Mouse (Mus musculus): ENCODE measurements around the gene Rassf2. TPM values are rescaled to one million over a fixed set of nuclear protein-coding genes. Genes with fewer than 3 reads are reported as not detected.

Rassf2 gene
- polyA plus RNA-seq, 1 experiment from 2014 or later = 26.2 TPM

DNA sequence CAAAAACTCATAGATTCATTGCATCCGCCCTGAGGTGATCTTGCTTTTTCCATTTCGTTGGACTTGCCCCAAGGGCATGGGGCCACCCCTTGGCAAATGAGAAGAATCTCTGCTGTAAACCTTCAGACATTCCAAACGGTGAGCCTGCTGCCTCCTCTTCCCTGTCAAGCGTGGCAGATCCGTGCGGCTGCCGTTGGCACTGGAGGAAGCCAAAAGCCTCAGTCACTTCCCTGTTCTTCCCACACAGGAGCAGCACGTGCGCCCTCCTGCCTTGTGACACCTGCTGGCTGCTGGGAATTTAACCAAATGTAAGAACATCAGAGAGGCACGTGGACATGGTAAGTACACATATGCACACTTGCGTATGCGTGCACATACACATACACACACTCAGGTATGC, 34.3 kb downstream of the Rassf2 start:
- Histone ChIP-seq H3K36me3 (peaks cover 34% of the 10 kb centered on the region; the same call in 1 of the 2 replicates), H3K9me3 (no peaks in the 10 kb centered on the region), H3K27me3 (no peaks in the 10 kb centered on the region), H3K4me2 (replicated peaks) (no peak overlapping the region), H3K4me1 (peaks cover 8% of the 10 kb centered on the region; the same call in 1 of the 2 replicates), H3K9ac (replicated peaks) (no peak overlapping the region), H3K27ac (replicated peaks) (no peak overlapping the region), H3K4me3 (no peak overlapping the region)
- WGBS = 90% methylated on average over 12 of the region's 12 CpGs
- ATAC-seq (replicated peaks) = no peak

DNA sequence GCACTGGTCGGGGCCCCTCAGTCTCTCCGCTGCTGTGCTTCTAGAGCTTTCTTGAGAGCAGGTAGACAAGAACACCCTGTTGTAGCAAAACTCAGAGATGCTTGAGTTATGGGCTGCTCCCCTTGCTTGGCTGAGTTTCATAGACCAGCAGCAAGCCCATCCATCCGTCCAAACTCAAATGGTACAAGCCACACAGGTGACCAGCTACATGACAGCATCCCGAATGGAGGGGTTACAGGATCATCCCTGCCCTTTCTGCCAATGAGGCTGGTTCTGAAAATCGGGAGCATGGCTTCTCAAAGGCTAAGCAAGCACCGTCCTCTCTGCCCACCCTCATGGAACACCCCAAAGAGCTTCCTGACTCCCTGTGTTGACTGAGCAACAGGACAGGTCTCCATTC, 35.1 kb downstream of the Rassf2 start:
- H3K4me2 ChIP-seq (replicated peaks) = no peak overlapping the region
- no peaks in the 10 kb centered on the region for H3K27me3 ChIP-seq
- H3K9ac ChIP-seq (replicated peaks) = no peak overlapping the region
- no peak overlapping the region for H3K4me3 ChIP-seq
- H3K4me1 ChIP-seq = peaks cover 8% of the 10 kb centered on the region; the same call in 1 of the 2 replicates
- peaks cover 30% of the 10 kb centered on the region; the same call in 1 of the 2 replicates for H3K36me3 ChIP-seq
- ATAC-seq (replicated peaks) = no peak
- no peaks in the 10 kb centered on the region for H3K9me3 ChIP-seq
- 98% methylated on average over 6 of the region's 6 CpGs for WGBS
- H3K27ac ChIP-seq (replicated peaks) = no peak overlapping the region

- Histone ChIP-seq H3K27ac (replicated peaks) (no peak overlapping the region), H3K9ac (replicated peaks) (no peak overlapping the region), H3K4me3 (no peak overlapping the region), H3K4me2 (replicated peaks) (no peak overlapping the region), H3K27me3 (no peaks in the 10 kb centered on the region), H3K4me1 (peaks cover 8% of the 10 kb centered on the region; the same call in 1 of the 2 replicates), H3K36me3 (peaks cover 26% of the 10 kb centered on the region; the same call in 1 of the 2 replicates), H3K9me3 (no peaks in the 10 kb centered on the region)
- peak; percentile 87 for ATAC-seq (replicated peaks)
- WGBS = 14% methylated on average over 14 of the region's 14 CpGs
Observed at GRCm38 (mm10) chr2:131993563-131994088, 36.4 kb downstream of the Rassf2 start.

- H3K9me3 ChIP-seq = no peaks in the 10 kb centered on the region
- H3K36me3 ChIP-seq = peaks cover 23% of the 10 kb centered on the region; the same call in 1 of the 2 replicates
- H3K27ac ChIP-seq (replicated peaks) = no peak overlapping the region
- H3K9ac ChIP-seq (replicated peaks) = no peak overlapping the region
- 69% methylated on average over 4 of the region's 4 CpGs for WGBS
- H3K4me1 ChIP-seq = peaks cover 8% of the 10 kb centered on the region; the same call in 1 of the 2 replicates
- no peak overlapping the region for H3K4me3 ChIP-seq
- H3K4me2 ChIP-seq (replicated peaks) = no peak overlapping the region
- no peaks in the 10 kb centered on the region for H3K27me3 ChIP-seq
- ATAC-seq (replicated peaks) = no peak
Observed at GRCm38 (mm10) chr2:131993151-131993550, 36.9 kb downstream of the Rassf2 start.

DNA sequence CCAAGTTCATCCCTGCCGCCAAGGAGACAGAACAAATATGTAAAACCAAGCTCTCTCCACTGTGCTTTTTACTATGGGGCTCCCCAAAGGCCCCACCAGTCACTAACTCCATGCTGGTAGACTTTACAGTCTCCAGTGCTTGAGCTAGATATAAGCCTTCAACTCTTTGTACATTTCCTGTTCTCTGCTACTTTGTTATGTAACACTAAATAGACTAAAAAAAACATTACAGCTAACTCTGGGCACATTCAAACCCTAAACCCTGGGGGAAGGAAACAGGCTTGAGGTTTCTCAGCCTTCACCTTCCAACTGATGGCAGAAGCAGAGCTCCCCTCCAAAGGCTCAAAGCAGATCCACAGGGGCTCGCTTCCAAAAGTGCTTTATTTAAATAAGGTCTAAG, 37.6 kb downstream of the Rassf2 start:
- H3K4me1 ChIP-seq = peaks cover 8% of the 10 kb centered on the region; the same call in 1 of the 2 replicates
- H3K27me3 ChIP-seq = no peaks in the 10 kb centered on the region
- no peak overlapping the region for H3K4me3 ChIP-seq
- 81% methylated on average over 2 of the region's 2 CpGs for WGBS
- H3K27ac ChIP-seq (replicated peaks) = no peak overlapping the region
- H3K9ac ChIP-seq (replicated peaks) = no peak overlapping the region
- no peak overlapping the region for H3K4me2 ChIP-seq (replicated peaks)
- no peak for ATAC-seq (replicated peaks)
- no peaks in the 10 kb centered on the region for H3K9me3 ChIP-seq
- H3K36me3 ChIP-seq = peaks cover 20% of the 10 kb centered on the region; the same call in 1 of the 2 replicates

DNA sequence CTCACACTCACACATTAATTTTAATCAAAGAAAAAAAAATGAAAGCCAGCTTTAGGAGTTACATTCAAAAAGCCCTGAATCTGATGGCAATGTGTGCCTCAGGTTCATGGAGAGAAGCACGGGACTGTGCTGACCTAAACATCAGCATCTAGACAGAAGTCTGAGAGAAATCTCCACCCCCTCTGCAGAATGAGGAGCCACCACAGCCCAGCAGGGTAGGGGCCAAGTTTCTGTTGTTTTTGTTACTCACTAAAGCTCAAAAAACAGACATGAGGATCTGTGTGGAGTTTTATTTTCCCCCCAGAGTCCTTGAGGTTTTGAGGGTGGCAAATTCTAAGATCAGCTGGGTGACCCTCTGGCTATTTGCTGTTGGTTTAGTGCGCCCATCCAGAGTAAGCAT, 41.5 kb downstream of the Rassf2 start:
- no peak overlapping the region for H3K4me3 ChIP-seq
- no peaks in the 10 kb centered on the region for H3K9me3 ChIP-seq
- H3K27me3 ChIP-seq = no peaks in the 10 kb centered on the region
- H3K9ac ChIP-seq (replicated peaks) = no peak overlapping the region
- WGBS = 86% methylated on average over 2 of the region's 2 CpGs
- no peak overlapping the region for H3K4me2 ChIP-seq (replicated peaks)
- no peak for ATAC-seq (replicated peaks)
- H3K27ac ChIP-seq (replicated peaks) = no peak overlapping the region
- H3K36me3 ChIP-seq = no peaks in the 10 kb centered on the region
- peaks cover 5% of the 10 kb centered on the region; the same call in 1 of the 2 replicates for H3K4me1 ChIP-seq

DNA sequence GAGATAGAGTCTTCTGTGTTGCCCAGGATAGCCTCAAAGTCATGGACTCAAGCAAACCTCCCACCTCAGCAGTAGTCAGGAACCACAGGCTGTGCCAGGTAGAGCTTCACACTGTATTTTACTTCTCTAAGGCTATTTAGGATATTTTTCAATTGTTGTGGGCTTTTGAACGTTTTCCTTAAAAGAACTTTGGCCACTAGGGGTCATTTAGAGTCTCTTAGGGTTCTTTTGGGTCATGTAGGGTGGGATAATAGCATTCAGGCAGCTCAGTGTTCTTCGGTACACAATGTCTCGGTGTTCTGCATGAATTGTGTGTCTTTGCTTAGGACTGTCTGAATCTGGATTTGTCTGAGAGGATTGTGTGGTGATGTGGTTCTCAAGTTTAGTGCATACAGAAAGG, 42.1 kb downstream of the Rassf2 start:
- no peak for ATAC-seq (replicated peaks)
- Histone ChIP-seq H3K4me1 (no peaks in the 10 kb centered on the region), H3K36me3 (no peaks in the 10 kb centered on the region), H3K9ac (replicated peaks) (no peak overlapping the region), H3K4me2 (replicated peaks) (no peak overlapping the region), H3K27me3 (no peaks in the 10 kb centered on the region), H3K27ac (replicated peaks) (no peak overlapping the region), H3K4me3 (no peak overlapping the region), H3K9me3 (no peaks in the 10 kb centered on the region)
- WGBS = 41% methylated on average over 3 of the region's 3 CpGs

GRCm38 (mm10) chr2:131982546-131983196, 47.4 kb downstream of the Rassf2 start:
- no peaks in the 10 kb centered on the region; the same call in 1 of the 2 replicates for H3K9me3 ChIP-seq
- WGBS = 16% methylated on average over 6 of the region's 6 CpGs
- no peaks in the 10 kb centered on the region for H3K27me3 ChIP-seq
- no peak overlapping the region for H3K9ac ChIP-seq (replicated peaks)
- no peak overlapping the region for H3K27ac ChIP-seq (replicated peaks)
- peak; percentile 91; the same call in 1 of the 2 replicates for ATAC-seq (replicated peaks)
- no peaks in the 10 kb centered on the region for H3K4me1 ChIP-seq
- no peaks in the 10 kb centered on the region for H3K36me3 ChIP-seq
- no peak overlapping the region for H3K4me3 ChIP-seq
- H3K4me2 ChIP-seq (replicated peaks) = no peak overlapping the region

DNA sequence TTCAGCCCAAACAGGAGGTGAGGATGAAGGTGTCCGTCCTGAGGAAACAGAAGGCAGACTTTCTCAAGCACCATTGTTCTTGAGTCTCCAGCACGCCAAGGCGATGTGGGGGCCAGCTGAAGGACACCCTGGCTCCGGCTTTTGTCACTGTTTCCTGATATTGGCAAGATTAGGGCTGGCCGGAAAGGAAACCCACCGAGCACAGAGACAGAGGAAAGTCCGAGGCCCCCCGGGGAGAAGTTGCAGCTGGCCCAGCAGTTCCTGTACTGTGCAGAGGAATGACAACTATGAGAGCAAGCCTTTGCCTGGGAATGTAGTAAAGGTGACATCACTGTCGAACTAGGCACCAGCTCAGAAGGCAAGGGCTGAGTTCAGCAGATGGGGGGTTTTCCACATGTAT, 49.2 kb downstream of the Rassf2 start:
- H3K4me2 ChIP-seq (replicated peaks) = no peak overlapping the region
- no peaks in the 10 kb centered on the region; the same call in 1 of the 2 replicates for H3K9me3 ChIP-seq
- WGBS = 45% methylated on average over 9 of the region's 9 CpGs
- ATAC-seq (replicated peaks) = no peak
- no peaks in the 10 kb centered on the region for H3K27me3 ChIP-seq
- H3K4me3 ChIP-seq = no peak overlapping the region
- H3K9ac ChIP-seq (replicated peaks) = no peak overlapping the region
- H3K27ac ChIP-seq (replicated peaks) = no peak overlapping the region
- H3K36me3 ChIP-seq = no peaks in the 10 kb centered on the region
- no peaks in the 10 kb centered on the region for H3K4me1 ChIP-seq

DNA sequence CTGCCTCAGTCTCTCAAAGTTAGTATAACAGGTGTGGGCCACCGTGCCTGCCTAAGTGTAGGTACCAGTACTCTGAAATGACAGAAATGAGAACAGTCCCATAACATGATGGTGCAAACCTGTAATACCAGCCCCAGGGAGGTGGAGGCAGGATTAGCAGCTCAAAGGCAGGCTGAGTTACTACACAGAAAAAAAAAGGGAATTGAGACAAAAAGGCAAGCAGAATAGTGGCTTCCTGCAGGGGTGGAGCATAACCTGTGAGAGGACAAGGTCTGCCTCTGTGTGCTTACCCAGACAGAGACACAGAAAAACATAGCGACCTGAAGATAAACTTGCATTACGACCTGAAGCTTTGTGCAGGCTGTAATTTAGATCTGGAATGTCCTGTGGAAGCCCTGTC, 53.4 kb downstream of the Rassf2 start:
- no peaks in the 10 kb centered on the region for H3K4me1 ChIP-seq
- no peak for ATAC-seq (replicated peaks)
- H3K4me3 ChIP-seq = no peak overlapping the region
- no peak overlapping the region for H3K4me2 ChIP-seq (replicated peaks)
- H3K36me3 ChIP-seq = no peaks in the 10 kb centered on the region
- H3K9me3 ChIP-seq = no peaks in the 10 kb centered on the region; the same call in 1 of the 2 replicates
- no peak overlapping the region for H3K27ac ChIP-seq (replicated peaks)
- WGBS = 73% methylated on average over 3 of the region's 3 CpGs
- no peaks in the 10 kb centered on the region for H3K27me3 ChIP-seq
- no peak overlapping the region for H3K9ac ChIP-seq (replicated peaks)

DNA sequence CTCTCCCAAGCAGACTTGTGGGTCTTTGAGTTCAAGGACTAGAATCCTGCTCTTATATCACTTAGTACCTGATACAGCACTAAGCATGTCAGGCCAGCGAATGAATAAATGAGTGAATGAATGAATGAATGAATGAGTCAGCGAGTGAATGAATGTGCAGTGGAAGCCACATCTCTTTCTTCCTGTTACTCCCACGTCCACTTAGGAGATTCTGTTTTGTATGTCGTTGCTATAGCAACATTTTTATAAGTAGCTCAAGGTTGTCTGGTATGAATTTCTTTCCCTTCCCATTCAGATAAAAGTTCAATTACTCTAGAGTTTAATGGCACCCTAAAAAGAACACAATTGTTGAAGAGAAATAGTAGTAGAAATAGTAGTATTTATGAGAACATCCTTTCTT, 59.0 kb downstream of the Rassf2 start:
- no peaks in the 10 kb centered on the region for H3K36me3 ChIP-seq
- no peak for ATAC-seq (replicated peaks)

GRCm38 (mm10) chr2:131970597-131970996, 59.5 kb downstream of the Rassf2 start:
- no peaks in the 10 kb centered on the region for H3K27me3 ChIP-seq
- ATAC-seq (replicated peaks) = no peak
- H3K27ac ChIP-seq (replicated peaks) = no peak overlapping the region
- WGBS = 88% methylated on average over 2 of the region's 2 CpGs
- no peaks in the 10 kb centered on the region for H3K4me1 ChIP-seq
- no peak overlapping the region for H3K4me3 ChIP-seq
- no peaks in the 10 kb centered on the region for H3K9me3 ChIP-seq
- no peak overlapping the region for H3K4me2 ChIP-seq (replicated peaks)
- H3K9ac ChIP-seq (replicated peaks) = no peak overlapping the region
- H3K36me3 ChIP-seq = no peaks in the 10 kb centered on the region

More for the DNA sequence above, 59.0 kb downstream of the Rassf2 start:
- Histone ChIP-seq H3K9ac (replicated peaks) (no peak overlapping the region), H3K27me3 (no peaks in the 10 kb centered on the region), H3K4me1 (no peaks in the 10 kb centered on the region), H3K27ac (replicated peaks) (no peak overlapping the region), H3K9me3 (no peaks in the 10 kb centered on the region), H3K4me3 (no peak overlapping the region), H3K4me2 (replicated peaks) (no peak overlapping the region)
- WGBS = 79% methylated on average over 4 of the region's 4 CpGs
